Mouse (Mus musculus) lung, embryonic 16.5 days (tissue): ENCODE results near the gene Il9r. TPM values are rescaled to one million over a fixed set of nuclear protein-coding genes. Genes with fewer than 3 reads are reported as not detected.
"Not testable (repeated sequence)": the region's sequence is repeated elsewhere in the genome, so short reads cannot be mapped to it uniquely, and the experiment has no call there.

Source experiments
- ATAC-seq: fragments of 200-750 bp; cut with Nextera tagmentation; 2 replicates; pipeline ENCODE4 v1.8.0; 2017; ENCODE audit warnings: low read depth, mild to moderate bottlenecking, moderate library complexity
- H3K27ac ChIP-seq: fragments of 300-500 bp; sonication (generic); 2 replicates; pipeline ENCODE4 v1.5.1; 2014; ENCODE audit warnings: mild to moderate bottlenecking, control low read depth, low read length
- H3K27me3 ChIP-seq: fragments of 300-500 bp; sonication (generic); 2 replicates; pipeline ENCODE4 v1.6.1; 2014; ENCODE audit warnings: low read depth, low read length, mixed read lengths; ENCODE audit not compliant: control insufficient read depth, insufficient read depth
- H3K36me3 ChIP-seq: fragments of 300-500 bp; sonication (generic); 2 replicates; pipeline ENCODE4 v1.6.1; 2014; ENCODE audit warnings: low read length; ENCODE audit not compliant: control insufficient read depth, insufficient read depth
- H3K4me1 ChIP-seq: fragments of 300-500 bp; sonication (generic); replicated peaks from 2 replicates; pipeline ENCODE4 v1.6.1; 2014; ENCODE audit warnings: low read length, mixed read lengths; ENCODE audit not compliant: control insufficient read depth, insufficient read depth
- H3K4me2 ChIP-seq: fragments of 300-500 bp; sonication (generic); 2 replicates; pipeline ENCODE4 v1.6.1; 2014; ENCODE audit warnings: low read depth, low read length, control low read depth
- H3K4me3 ChIP-seq: fragments of 300-500 bp; sonication (generic); 2 replicates; pipeline ENCODE4 v1.5.1; 2014; ENCODE audit warnings: mild to moderate bottlenecking, low read length, control low read depth
- H3K9ac ChIP-seq: fragments of 300-500 bp; sonication (generic); 2 replicates; pipeline ENCODE4 v1.6.1; 2014; ENCODE audit warnings: low read length, control low read depth
- H3K9me3 ChIP-seq: fragments of 300-500 bp; sonication (generic); 2 replicates; pipeline ENCODE4 v1.6.1; 2016; ENCODE audit warnings: low read length; ENCODE audit not compliant: control insufficient read depth
- WGBS: fragments of 180-500 bp; shearing (Covaris S2); extraction: QIAGEN DNeasy Blood & Tissue Kit; methylation state at CpG from one replicate; pipeline ENCODE4 v1.1.7; 2014; 5-methylcytosine and 5-hydroxymethylcytosine counted together
- polyA plus RNA-seq: library from polyadenylated mRNA; unstranded; fragments of >200 nt; fragmentation: Nextera tagmentation; extraction: Ambion mirVana; gene quantifications from 2 replicates; pipeline ENCODE4 v1.2.1, GENCODE M21; 2015

Gene Il9r
- polyA plus RNA-seq, 1 experiment from 2014 or later, result 0.06 TPM

DNA sequence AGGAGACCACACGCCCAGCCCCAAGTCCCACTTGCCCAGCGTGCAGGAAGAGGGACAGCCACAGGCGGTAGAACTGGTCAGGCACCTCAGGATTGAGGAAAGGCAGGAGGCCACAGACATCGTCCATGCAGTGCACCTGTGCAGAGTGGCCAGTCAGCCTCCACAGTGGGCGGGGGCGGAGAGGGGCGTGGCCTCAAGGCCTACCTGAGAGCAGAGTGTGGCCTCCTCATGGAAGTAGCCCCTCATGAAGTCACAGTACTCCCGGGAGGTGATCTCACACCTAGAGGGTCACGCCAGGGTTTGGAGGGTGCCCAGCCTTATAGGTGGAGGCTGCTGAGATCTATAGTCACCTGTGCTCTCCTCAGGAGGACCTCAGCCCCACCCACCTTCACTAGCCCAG lies 10.5 kb upstream of the Il9r start:
- no peak overlapping the region for H3K27ac ChIP-seq
- H3K4me2 ChIP-seq, result no peak overlapping the region
- H3K9me3 ChIP-seq, result no peaks in the 10 kb centered on the region
- WGBS, result 77% methylated on average over 9 of the region's 9 CpGs
- peaks cover 5% of the 10 kb centered on the region; the same call in 1 of the 2 replicates for H3K4me1 ChIP-seq
- no peak overlapping the region for H3K9ac ChIP-seq
- no peak overlapping the region for H3K4me3 ChIP-seq
- H3K36me3 ChIP-seq, result peaks cover 52% of the 10 kb centered on the region
- no peak; the same call in 1 of the 2 replicates for ATAC-seq
- no peaks in the 10 kb centered on the region for H3K27me3 ChIP-seq

GRCm38 (mm10) chr11:32205058-32205873 lies 5.2 kb upstream of the Il9r start, which contains the start of gene Snrnp25:
Snrnp25 (plus strand) TSS chr11:32205415.
- Histone ChIP-seq H3K4me2 (peak within 1 kb of the TSS; percentile 87), H3K27ac (peak within 1 kb of the TSS; percentile 66; the same call in 1 of the 2 replicates), H3K4me3 (peak within 1 kb of the TSS; percentile 75), H3K27me3 (no peaks in the 10 kb centered on the region; the same call in none of the 2 replicates), H3K36me3 (peaks cover 14% of the 10 kb centered on the region), H3K9me3 (no peaks in the 10 kb centered on the region), H3K9ac (peak within 1 kb of the TSS; percentile 87), H3K4me1 (peaks cover 11% of the 10 kb centered on the region)
- under 1% methylated on average over 52 of the region's 52 CpGs for WGBS
- ATAC-seq, result peak; percentile 100

DNA sequence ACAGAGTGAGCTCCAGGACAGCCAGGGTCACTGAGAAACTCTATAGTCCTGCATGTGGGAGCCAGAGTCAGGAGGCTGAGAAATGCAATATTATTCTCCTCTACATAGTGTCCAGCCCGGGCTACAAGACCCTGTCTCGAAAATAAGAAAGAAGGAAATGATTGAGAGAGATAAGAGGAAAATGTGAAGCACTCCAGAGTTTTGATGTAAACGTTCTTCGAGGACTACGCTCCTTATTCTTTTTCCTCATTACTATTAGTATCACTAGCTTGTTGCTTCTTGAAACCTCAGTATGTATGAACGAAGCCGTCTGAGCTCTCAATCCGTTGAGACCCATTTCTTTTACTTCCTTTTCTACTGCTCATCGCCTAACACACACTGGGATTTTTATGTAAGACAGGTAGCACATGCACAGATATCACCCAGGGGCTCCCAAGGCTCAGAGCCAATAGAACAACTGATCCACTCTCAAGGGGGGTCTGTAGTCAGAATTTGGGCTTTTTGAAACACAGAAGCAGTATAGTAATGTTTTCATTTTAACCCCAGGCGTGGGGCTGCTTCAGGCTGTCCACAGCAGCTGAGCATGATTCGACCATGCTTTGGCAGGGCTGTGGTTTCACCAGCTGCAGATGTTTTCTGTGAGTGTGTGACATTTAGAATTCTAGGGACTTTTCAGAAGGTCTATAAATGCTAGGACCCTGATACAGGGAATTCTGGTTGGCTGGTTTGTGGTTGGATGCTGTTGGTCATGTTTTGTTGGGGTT lies 2.0 kb upstream of the Il9r start:
- H3K4me3 ChIP-seq, result no peak overlapping the region
- ATAC-seq, result no peak
- WGBS, result 64% methylated on average over 11 of the region's 11 CpGs

DNA sequence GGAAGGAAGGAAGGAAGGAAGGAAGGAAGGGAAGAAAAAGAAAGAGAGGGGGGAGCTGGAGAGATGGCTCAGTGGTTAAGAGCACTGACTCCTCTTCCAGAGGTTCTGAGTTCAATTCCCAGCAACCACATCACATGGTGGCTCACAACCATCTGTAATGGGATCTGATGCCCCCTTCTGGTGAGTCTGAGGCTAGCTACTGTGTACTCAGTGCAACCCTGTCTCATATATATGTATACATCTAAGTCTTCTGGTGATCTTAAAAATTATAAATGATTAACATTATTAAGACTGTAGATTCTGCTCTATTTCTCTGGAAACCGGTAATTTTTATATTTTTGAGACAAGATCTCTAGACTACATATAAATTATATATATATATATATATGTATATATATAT lies 913 bp upstream of the Il9r start:
- WGBS, result 61% methylated on average over 1 of the region's 1 CpGs
- not testable (repeated sequence) for ATAC-seq, H3K27me3 ChIP-seq, H3K36me3 ChIP-seq, H3K4me3 ChIP-seq, H3K4me2 ChIP-seq, H3K9ac ChIP-seq, H3K4me1 ChIP-seq, H3K27ac ChIP-seq, H3K9me3 ChIP-seq

More for the DNA sequence above, 2.0 kb upstream of the Il9r start:
- Histone ChIP-seq H3K36me3 (no peaks in the 10 kb centered on the region), H3K27ac (no peak overlapping the region), H3K4me1 (peaks cover 11% of the 10 kb centered on the region), H3K4me2 (no peak overlapping the region), H3K9ac (no peak overlapping the region), H3K9me3 (no peaks in the 10 kb centered on the region), H3K27me3 (no peaks in the 10 kb centered on the region; the same call in none of the 2 replicates)

GRCm38 (mm10) chr11:32199230-32199629 lies 849 bp downstream of the Il9r start:
- Histone ChIP-seq H3K36me3 (no peaks in the 10 kb centered on the region), H3K27ac (no peak overlapping the region), H3K9me3 (no peaks in the 10 kb centered on the region), H3K4me1 (no peaks in the 10 kb centered on the region), H3K4me3 (no peak overlapping the region), H3K4me2 (no peak overlapping the region), H3K27me3 (no peaks in the 10 kb centered on the region; the same call in none of the 2 replicates), H3K9ac (no peak overlapping the region)
- WGBS, result 46% methylated on average over 6 of the region's 6 CpGs
- no peak for ATAC-seq

- no peaks in the 10 kb centered on the region for H3K4me1 ChIP-seq
- H3K36me3 ChIP-seq, result no peaks in the 10 kb centered on the region
- no peak overlapping the region for H3K4me2 ChIP-seq
- no peak overlapping the region for H3K27ac ChIP-seq
- no peaks in the 10 kb centered on the region; the same call in none of the 2 replicates for H3K27me3 ChIP-seq
- no peak overlapping the region for H3K4me3 ChIP-seq
- no peaks in the 10 kb centered on the region for H3K9me3 ChIP-seq
- 63% methylated on average over 14 of the region's 14 CpGs for WGBS
- H3K9ac ChIP-seq, result no peak overlapping the region
- ATAC-seq, result no peak
Measured at GRCm38 (mm10) chr11:32198256-32198955, 1.7 kb downstream of the Il9r start.

DNA sequence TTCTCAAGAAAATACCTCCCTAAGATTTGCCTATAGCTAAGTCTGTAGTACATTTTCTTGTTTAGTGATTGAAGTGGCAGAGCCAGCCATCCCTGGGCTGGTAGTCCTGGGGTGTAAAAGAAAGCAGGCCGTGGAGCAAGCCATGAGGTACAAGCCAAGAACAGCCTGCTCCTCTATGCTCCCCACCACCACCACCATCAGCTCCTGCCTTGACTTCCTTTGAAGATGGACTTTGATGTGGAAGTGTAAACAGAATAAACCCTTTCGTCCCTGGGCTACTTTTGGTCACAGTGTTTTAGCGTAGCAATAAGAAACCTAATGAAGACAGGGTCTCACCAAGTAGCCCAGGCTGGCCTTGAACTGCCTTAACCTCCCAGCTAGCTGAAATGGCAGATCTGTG lies 2.3 kb downstream of the Il9r start:
- Histone ChIP-seq H3K9ac (no peak overlapping the region), H3K27me3 (no peaks in the 10 kb centered on the region; the same call in 1 of the 2 replicates), H3K4me2 (no peak overlapping the region), H3K9me3 (no peaks in the 10 kb centered on the region), H3K4me3 (no peak overlapping the region), H3K27ac (no peak overlapping the region), H3K4me1 (no peaks in the 10 kb centered on the region), H3K36me3 (no peaks in the 10 kb centered on the region)
- 22% methylated on average over 3 of the region's 3 CpGs for WGBS
- ATAC-seq, result no peak

DNA sequence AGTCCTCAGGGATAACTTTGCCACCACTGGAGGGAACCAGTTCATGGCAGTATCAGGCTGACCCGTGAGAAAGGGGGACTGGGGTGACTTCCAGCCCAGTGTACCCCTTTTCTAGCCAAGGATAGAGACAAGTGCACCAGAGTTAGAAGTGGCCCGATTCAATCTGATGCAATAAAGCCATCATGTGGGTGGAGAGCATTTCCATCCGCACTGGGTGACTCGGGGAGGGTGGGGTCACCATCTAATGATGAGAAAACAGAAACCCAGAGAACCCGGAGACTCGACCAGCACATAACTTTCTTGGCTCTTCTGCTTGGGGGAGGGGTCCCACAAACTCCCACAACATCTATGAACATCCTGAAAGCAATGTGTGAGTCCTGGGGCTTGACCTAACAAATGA lies 3.4 kb downstream of the Il9r start:
- no peak overlapping the region for H3K9ac ChIP-seq
- 65% methylated on average over 6 of the region's 6 CpGs for WGBS

More for the DNA sequence above, 3.4 kb downstream of the Il9r start:
- no peaks in the 10 kb centered on the region for H3K4me1 ChIP-seq
- ATAC-seq, result no peak
- no peaks in the 10 kb centered on the region for H3K36me3 ChIP-seq
- no peak overlapping the region for H3K4me2 ChIP-seq
- no peaks in the 10 kb centered on the region; the same call in 1 of the 2 replicates for H3K27me3 ChIP-seq
- H3K9me3 ChIP-seq, result no peaks in the 10 kb centered on the region
- H3K27ac ChIP-seq, result no peak overlapping the region
- no peak overlapping the region for H3K4me3 ChIP-seq
